In genomic region chr6:56866899-56867298, GRCm38 (mm10) we compare ENCODE assay signal across 9 mouse cellular contexts. TPM values are rescaled to one million over a fixed set of nuclear protein-coding genes. Genes with fewer than 3 reads are reported as not detected.
DNase-seq lines count a peak whose midpoint lies in the region; ATAC-seq and TF ChIP-seq lines count a peak whose summit lies in the region.
"Not testable (repeated sequence)": the region's sequence is repeated elsewhere in the genome, so short reads cannot be mapped to it uniquely, and the experiment has no call there.
"Had no signal": no experiment of that assay in that cellular context is flagged by ENCODE, and none has a peak within 500 bp of the region (broad histone marks: within the 10 kb centered on the region; RNA-seq: fewer than 3 reads in every experiment).

No protein-coding gene starts in this region.

- not testable (repeated sequence) for H3K27me3 ChIP-seq in ES-Bruce4 (ENCODE audit: control insufficient read depth, insufficient read depth, low read length, poor library complexity, severe bottlenecking); intestine, embryonic 15.5 days (replicated peaks); stomach, embryonic 16.5 days (ENCODE audit: control insufficient read depth, insufficient read depth, low read length); stomach, postnatal 0 days (ENCODE audit: control insufficient read depth, insufficient read depth, low read length)

- peak overlapping the region; percentile 79 for H3K27ac ChIP-seq in ES-Bruce4 (ENCODE audit: insufficient read depth, low read length)
- not testable (repeated sequence) for H3K27ac ChIP-seq in intestine, embryonic 15.5 days; stomach, embryonic 16.5 days (ENCODE audit: low read length); stomach, postnatal 0 days (replicated peaks)

- not testable (repeated sequence) for H3K4me3 ChIP-seq in ES-Bruce4 (ENCODE audit: low read depth, low read length); intestine, embryonic 15.5 days (replicated peaks); stomach, embryonic 16.5 days (replicated peaks; ENCODE audit: low read length); stomach, postnatal 0 days (ENCODE audit: low read depth, low read length)

- not testable (repeated sequence) for H3K4me2 ChIP-seq in intestine, embryonic 15.5 days (replicated peaks); stomach, embryonic 16.5 days (ENCODE audit: low read depth, low read length); stomach, postnatal 0 days (replicated peaks; ENCODE audit: low read depth)

- DNase-seq in ES-CJ7 (ENCODE audit: low read depth, low spot score) (peak; percentile 53), R1 (ENCODE audit: low read depth, low spot score) (peak; percentile 37)
- not testable (repeated sequence) for DNase-seq in stomach, postnatal 0 days (ENCODE audit: low spot score)

- H3K36me3 ChIP-seq in ES-Bruce4 (ENCODE audit: control insufficient read depth, insufficient read depth, low read length, poor library complexity, severe bottlenecking), result peaks cover 15% of the 10 kb centered on the region
- H3K36me3 ChIP-seq in intestine, embryonic 15.5 days; stomach, embryonic 16.5 days (ENCODE audit: control insufficient read depth, insufficient read depth, low read length); stomach, postnatal 0 days (ENCODE audit: control insufficient read depth, insufficient read depth, low read length): not testable (repeated sequence)

- TF ChIP-seq POLR2A in ES-Bruce4 (IDR thresholded peaks at IDR 0.05; ENCODE audit: insufficient read depth, low read length), result not testable (repeated sequence)

- H3K4me1 ChIP-seq in ES-Bruce4 (ENCODE audit: control insufficient read depth, insufficient read depth, low read length); intestine, embryonic 15.5 days (replicated peaks); stomach, embryonic 16.5 days (ENCODE audit: control insufficient read depth, insufficient read depth, low read length); stomach, postnatal 0 days (replicated peaks; ENCODE audit: control insufficient read depth, insufficient read depth): not testable (repeated sequence)

- not testable (repeated sequence) for H3K9me3 ChIP-seq in ES-Bruce4 (replicated peaks; ENCODE audit: control insufficient read depth, insufficient read depth, low read length, poor library complexity, severe bottlenecking); intestine, embryonic 15.5 days; stomach, embryonic 16.5 days (replicated peaks; ENCODE audit: control insufficient read depth, low read length); stomach, postnatal 0 days (ENCODE audit: control insufficient read depth, low read length)

- ATAC-seq in intestine, embryonic 15.5 days, result 0 out of 2 replicates have a peak, but pooled peaks have one; percentile 21
- peak; percentile 57; the same call in 1 of the 2 replicates for ATAC-seq in stomach, embryonic 16.5 days (ENCODE audit: insufficient read depth, low FRiP score)
- ATAC-seq in stomach, postnatal 0 days (ENCODE audit: low FRiP score, low TSS enrichment), result peak; percentile 56; the same call in 1 of the 2 replicates

- not testable (repeated sequence) for H3K9ac ChIP-seq in ES-Bruce4 (ENCODE audit: low read depth, poor library complexity, severe bottlenecking); intestine, embryonic 15.5 days; stomach, embryonic 16.5 days (ENCODE audit: low read length); stomach, postnatal 0 days (ENCODE audit: low read length)

- not testable (repeated sequence) for TF ChIP-seq CTCF in ES-Bruce4 (IDR thresholded peaks at IDR 0.05; ENCODE audit: low read depth, low read length); stomach, postnatal 0 days (IDR thresholded peaks at IDR 0.05; ENCODE audit: low read depth)

- 92% methylated on average over 1 of the region's 1 CpGs for WGBS in intestine, embryonic 15.5 days
- WGBS in stomach, embryonic 16.5 days, result 78% methylated on average over 1 of the region's 1 CpGs
- 52% methylated on average over 1 of the region's 1 CpGs for WGBS in stomach, postnatal 0 days

- peak; percentile 92 for TF ChIP-seq EP300 in ES-Bruce4 (IDR thresholded peaks at IDR 0.05; ENCODE audit: insufficient read depth, low read depth, low read length)
- TF ChIP-seq EP300 in stomach, postnatal 0 days (optimal IDR thresholded peaks at IDR 0.05), result not testable (repeated sequence)

RNA-seq across cellular contexts. Expression of gene Fkbp9, which starts 35.0 kb away (rescaled TPM):
- polyA plus RNA-seq in ES-Bruce4 (2011; ENCODE audit: insufficient read depth, insufficient read length, low read depth, missing spikeins), result 211 and 215 TPM in 2 replicates
- 106 and 109 TPM in 2 replicates for polyA plus RNA-seq in intestine, embryonic 15.5 days (2015; fragmentation: Nextera tagmentation; extraction: Ambion mirVana)
- polyA plus RNA-seq in stomach, embryonic 16.5 days (2015; fragmentation: Nextera tagmentation; extraction: Ambion mirVana), result 150 TPM in 2 replicates
- polyA plus RNA-seq in stomach, postnatal 0 days (2015; fragmentation: Nextera tagmentation; extraction: Ambion mirVana), result 80.5 and 85.8 TPM in 2 replicates
- polyA plus RNA-seq: activated CD4-positive, CD25-positive, alpha-beta regulatory T cell, adult 4 months; CD4-positive, CD25-positive, alpha-beta regulatory T cell, adult 4 months; G1E had no signal

RNA-seq across cellular contexts. Expression of gene Nt5c3, which starts 56.8 kb away (rescaled TPM):
- 19.6 and 21.4 TPM in 2 replicates for polyA plus RNA-seq in ES-Bruce4 (2011; ENCODE audit: insufficient read depth, insufficient read length, low read depth, missing spikeins)
- polyA plus RNA-seq in intestine, embryonic 15.5 days (2015; fragmentation: Nextera tagmentation; extraction: Ambion mirVana), result 66.9 and 73.3 TPM in 2 replicates
- 72.2 and 77.4 TPM in 2 replicates for polyA plus RNA-seq in stomach, embryonic 16.5 days (2015; fragmentation: Nextera tagmentation; extraction: Ambion mirVana)
- 123 and 124 TPM in 2 replicates for polyA plus RNA-seq in stomach, postnatal 0 days (2015; fragmentation: Nextera tagmentation; extraction: Ambion mirVana)

RNA-seq across cellular contexts. Expression of gene Vmn1r4, which starts 56.9 kb away (rescaled TPM):
- polyA plus RNA-seq in ES-Bruce4 (2011; ENCODE audit: insufficient read depth, insufficient read length, low read depth, missing spikeins), result 0.78 and 0.97 TPM in 2 replicates
- 0.32 and 0.49 TPM in 2 replicates for polyA plus RNA-seq in intestine, embryonic 15.5 days (2015; fragmentation: Nextera tagmentation; extraction: Ambion mirVana)
- polyA plus RNA-seq in stomach, embryonic 16.5 days (2015; fragmentation: Nextera tagmentation; extraction: Ambion mirVana), result 0.11 and 0.21 TPM in 2 replicates
- polyA plus RNA-seq in stomach, postnatal 0 days (2015; fragmentation: Nextera tagmentation; extraction: Ambion mirVana), result 0.12 and 0.29 TPM in 2 replicates
- polyA plus RNA-seq: activated CD4-positive, CD25-positive, alpha-beta regulatory T cell, adult 4 months; G1E had no signal
